Mouse (Mus musculus) B cell, adult 2 months (primary cell): ENCODE data around the gene Map2k2.

Experiments
- DNase-seq, 2 experiments: peaks; one replicate each; pipeline ENCODE4 v3.0.0; 2022

The Map2k2 gene

DNA sequence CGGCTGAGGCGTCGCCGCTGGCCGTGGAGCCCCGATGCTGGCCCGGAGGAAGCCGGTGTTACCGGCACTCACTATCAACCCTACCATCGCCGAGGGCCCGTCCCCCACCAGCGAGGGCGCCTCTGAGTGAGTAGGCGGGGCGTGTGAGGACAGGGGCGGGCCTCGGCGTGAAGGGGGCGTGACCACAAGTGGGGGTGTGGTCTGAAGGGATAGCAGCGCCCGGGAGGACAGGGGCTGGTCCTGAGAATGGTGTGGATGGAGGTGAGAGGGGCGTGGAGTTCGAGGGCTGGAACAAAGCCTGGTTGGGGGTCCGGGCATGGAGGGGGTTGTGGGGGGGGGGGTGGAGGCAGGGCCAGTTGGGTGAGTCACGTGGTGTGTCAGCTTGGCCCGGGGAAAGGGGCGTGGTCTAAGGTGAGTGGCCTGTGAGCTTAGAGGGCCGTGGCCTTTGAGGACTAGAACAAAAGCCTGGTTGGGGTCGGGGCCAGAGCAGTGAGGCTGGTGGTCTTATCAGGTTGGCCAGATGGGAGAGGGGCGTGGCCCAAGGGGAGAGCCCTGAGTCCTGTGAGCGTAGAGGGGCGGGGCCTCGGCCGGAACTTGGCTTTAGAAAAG lies 502 bp downstream of the Map2k2 start:
- peak; percentile 95 for DNase-seq

DNA sequence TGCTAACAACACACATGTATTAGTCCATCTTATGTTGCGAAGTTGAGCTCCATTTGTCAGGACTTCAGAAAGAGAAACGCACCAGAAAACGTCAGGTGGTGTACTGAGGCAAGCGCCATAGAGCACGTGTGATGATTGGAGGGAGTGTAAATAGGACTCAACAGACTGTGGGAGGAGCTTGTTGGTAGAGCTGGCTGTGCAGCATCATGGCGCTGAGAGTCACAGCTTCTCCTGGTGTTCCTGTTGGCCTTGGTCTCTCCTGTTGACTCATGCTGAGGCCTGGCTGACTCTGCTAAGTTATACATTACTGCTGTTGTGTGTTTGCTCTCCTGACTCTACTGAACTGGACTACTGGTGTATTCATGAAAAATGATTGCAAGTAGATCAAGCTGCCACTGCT lies 7.2 kb downstream of the Map2k2 start:
- no peak for DNase-seq

DNA sequence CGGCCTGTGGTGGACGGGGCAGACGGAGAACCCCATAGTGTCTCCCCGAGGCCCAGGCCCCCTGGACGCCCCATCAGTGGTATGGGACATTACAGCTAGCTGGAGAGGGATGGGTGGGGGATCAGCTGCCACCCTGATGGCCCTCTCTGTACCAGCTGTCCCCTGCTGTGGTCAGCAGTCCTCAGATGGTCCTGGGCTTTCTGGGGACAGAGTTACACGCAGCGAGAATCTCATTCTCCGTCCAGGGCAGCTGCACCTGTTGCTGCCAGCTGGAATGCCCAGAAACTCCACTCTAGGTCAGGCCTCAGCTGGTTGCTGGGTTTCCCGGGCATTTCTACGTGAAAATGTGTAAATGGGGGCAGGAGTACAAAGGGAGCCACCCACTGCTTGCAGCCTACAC lies 13.9 kb downstream of the Map2k2 start:
- no peak for DNase-seq

DNA sequence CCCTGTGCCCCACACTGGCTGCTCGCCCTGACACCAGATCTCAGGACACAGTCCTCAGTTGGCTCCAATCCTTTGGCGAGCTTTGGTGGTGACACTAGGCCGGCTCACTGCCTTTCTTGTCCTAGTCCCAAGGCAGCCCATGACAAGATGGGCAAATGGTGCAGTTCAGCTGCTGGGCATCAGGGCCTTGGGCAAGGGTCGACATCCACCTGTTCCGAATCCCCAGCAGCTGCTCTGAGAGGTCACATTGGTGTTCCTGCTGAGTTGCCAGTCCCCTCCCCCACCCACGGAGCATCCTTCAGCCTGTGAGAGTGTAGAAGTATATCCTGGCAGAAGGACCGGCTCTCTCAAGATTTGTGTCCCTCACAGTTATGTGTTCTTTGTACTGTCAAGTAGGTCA lies 14.9 kb downstream of the Map2k2 start:
- DNase-seq, result no peak

GRCm38 (mm10) chr10:81122889-81123288 lies 17.2 kb downstream of the Map2k2 start:
- no peak for DNase-seq

GRCm38 (mm10) chr10:81123500-81123899 lies 17.8 kb downstream of the Map2k2 start:
- no peak for DNase-seq

DNA sequence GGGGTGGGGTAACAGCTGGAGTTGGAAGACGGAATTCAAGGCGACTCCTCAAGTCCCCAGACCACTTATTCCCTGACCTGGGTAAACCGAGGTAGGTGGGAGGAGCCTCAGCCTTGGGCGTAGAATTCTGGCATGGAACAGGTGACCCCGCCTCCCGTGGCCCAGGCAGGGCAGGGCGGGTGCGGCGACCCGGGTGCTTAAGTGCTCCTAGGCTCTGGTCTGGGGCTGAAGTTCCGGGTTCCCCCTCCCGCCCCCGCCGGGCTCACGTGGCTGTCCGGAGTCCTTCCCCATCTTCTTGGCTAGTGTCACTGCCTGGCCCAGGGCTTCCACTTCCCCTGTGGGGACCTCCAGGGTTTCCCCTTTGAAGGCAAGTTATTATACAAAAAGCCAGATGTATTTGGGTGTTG lies 28.5 kb downstream of the Map2k2 start:
- peak; percentile 93 to 95 for DNase-seq

GRCm38 (mm10) chr10:81134966-81135681 lies 29.4 kb downstream of the Map2k2 start, which contains the start of gene Zbtb7a:
TSS of gene Zbtb7a (plus strand) at chr10:81135220.
- DNase-seq, result peak; percentile 28 to 37

DNA sequence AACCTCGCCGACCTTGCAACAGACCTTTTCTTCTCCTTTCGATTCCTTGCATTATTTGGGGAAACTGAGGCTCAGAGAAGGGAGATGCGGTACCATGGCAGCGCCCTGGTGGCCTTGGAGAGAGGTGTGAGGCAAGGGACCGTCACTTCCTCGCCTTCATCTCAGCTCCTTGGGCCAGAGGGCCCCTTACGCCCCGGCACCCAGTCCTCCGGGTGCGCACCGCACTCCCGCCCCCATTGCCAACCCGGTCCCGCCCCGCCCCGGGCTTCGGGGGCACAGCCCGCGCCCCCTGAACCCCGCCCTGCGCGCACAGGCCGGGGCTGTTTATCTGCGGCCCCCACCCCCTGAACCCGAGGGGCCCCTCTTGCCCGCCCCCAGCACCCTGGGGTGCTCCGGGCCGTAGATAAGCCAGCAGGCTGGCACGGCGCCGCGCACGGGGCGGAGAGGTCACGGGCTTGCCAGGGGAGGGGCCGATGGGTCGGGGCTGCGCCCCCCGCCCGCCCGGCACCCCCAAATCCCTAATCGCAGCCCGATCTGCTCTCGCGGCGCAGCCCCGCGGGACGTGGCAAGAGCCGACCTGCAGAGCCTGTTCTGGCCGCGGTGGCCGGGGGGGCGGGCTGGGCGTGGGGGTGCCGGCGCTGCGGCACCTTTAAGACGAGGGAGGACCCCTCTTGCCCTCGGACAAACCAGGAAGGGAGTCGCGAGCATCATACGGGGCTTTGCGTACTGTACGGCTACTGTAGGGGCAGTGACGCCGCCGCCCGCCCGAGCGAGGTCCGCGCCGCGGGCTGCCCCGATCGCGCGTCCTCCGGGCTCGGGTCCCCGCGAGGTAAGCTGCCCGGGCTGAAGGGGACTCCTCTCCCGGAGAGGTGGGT lies 30.4 kb downstream of the Map2k2 start:
- DNase-seq, result peak; percentile 58 to 65

DNA sequence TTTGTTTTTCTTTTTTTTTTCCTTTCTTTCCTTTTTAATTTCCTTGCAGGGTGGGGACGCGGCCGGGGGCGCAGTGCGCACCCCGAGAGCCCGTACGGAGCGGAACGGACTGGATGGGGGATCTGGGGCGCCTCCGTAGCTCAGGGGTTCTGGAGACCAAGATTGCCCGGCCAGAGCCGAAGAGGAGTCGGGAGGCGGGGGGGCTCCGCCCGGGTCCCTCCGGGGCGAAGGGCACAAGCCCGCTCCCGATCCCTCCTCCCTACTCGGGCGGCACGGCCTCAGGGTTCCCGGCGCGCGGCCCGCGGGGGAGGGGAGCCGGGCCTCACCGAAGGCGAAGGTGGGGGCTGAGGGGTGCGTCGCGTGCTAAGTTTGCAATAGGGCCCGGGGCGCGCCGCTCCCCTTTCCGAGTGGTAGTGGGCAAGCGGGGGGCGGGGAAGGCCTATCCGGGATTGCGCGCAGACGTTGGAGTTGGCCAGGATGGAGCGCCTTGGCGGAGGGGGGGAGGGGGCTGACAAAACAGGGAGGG lies 31.1 kb downstream of the Map2k2 start:
- DNase-seq, result peak; percentile 77 to 83

DNA sequence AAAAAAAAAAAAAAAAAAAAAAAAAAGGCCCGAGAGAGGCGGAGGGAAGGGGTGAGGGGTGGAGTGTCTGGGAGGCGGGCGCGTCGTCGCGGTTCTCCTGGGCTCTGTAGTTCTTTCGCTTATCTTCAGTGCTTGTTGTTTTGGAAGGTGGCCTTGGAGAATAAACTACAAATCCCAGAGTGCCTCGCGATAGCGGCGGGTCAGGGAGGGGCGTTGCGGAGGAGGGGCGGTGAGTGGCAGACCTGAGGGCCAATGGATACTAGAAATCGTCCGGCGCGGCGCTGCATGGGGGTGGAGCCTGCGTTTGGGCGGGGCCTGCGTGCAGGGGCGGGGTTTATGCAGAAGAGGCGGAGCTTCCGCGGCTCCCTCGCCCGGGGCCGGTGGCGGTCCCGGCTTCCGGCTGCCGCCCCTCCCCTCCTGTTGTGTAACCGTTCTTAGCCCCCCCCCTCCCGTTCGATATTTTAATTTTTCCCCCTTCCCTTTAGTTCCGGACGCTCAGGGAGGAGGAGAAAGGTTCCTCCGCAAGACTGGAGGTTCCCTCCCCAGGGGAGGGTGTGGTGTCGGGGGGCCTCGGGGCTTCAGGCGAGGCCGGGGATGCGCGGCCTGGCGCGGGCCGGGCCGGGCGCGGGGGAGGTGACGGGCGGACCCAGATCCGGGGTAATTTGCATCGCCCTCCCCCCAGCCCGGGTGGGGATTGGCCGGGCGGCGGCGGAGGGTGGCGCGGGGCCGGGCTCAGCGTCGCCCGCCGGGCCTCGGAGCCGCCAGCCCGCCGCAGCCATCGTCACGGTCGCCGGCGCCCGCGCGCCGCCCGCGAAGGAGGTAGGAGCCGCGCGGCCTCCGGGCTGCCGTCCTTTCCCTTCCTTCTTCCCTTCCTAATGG lies 31.8 kb downstream of the Map2k2 start:
- DNase-seq, result peak; percentile 100

DNA sequence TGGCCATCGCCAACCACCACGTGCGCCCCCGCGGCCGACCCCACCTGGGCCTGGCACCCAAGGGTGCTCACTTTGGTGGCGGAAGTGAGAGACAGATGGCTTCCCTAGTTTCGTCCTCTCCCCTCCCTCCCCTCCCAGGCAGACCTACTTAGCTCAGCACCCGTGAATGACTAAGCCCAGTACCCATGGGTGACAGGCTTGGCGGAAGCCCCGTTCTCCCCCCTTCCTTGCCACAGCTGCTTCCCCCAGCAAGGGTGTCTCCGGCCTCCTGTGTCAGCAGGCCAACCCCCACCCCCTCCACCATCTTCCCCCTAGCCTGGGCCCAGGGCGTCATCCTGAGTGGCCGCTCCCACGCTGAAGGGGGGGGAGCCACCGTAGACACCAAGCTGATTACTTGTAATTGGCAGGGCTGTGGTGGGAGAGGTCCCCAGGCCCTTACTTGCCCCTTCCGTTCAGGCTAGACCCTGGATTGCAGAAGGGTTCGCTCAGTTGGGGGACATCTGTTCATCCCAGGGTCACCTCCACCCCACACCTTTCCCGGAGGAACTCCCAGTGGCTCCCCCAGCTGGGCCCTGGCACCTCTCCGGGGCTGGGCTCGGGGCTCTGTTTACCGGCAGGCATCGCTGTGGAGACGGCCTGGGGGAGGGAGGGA lies 32.5 kb downstream of the Map2k2 start:
- DNase-seq, result peak; percentile 86

DNA sequence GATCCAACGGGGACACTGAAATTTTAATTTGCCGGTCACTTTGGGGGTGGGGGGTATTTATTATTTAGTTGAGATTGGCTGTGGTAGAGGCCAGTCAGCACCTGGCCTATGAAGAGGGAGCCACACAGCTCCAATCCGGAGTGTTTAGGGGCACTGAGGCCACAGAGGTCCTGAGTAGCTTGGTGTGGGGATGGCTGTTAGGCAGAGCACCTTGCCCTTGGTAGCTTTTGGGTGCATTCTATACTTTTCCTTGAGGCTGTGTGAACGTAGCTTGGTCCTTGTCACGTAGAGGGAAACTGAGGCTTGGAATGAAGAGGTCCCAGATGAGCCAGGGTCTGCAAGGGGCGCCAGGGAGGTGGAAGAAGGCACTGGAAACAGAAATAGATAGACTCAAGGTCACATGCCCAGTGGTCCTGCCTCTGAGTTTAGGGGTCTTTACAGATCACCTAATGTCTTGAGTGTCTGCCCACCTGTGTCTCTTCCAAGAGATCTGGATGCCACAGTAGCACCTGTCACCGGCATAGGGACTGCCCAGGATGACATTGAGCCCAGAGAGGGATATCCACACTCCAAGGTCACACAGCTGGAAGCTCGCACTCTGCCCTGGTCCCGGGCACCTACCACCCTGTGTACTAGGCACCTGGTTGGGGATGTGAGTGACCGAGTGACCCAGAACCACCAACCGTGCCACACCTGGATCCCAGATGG lies 33.3 kb downstream of the Map2k2 start:
- DNase-seq, result no peak

DNA sequence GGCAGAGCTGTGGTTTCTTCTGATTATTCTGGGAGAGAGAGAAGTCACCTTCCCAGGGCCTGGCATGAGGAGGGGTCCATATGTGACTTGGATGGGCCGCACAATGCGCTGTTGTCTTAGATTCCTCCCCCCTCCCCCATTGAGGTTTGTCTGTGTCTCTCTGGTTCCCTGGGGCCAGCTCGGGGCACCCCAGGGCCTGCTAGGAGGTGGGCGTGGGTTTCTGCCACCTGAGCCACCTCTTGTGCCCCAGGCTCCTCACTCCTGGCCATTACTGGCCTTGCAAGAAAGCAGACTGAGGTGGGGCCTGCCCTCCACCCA lies 33.8 kb downstream of the Map2k2 start:
- DNase-seq, result no peak

DNA sequence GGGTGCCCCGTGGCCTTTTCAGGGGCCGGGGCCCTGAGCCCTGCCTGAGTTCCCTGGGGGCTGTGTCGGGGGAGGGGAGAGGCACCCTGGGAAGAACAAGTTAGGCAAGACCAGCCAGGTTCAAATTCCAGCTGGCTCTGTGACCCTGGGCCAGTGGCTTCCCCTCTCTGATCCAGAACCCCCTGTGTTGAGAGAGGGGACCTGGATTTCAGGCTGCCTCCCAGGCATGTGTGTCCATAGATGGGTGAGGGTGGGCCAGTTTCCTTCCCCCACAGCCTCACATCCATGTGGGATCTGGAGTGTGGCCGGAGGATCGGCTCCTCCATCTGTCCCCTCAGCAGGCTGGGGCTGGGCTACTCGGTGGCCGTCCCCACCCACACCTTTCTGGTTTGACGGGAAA lies 34.3 kb downstream of the Map2k2 start:
- DNase-seq, result no peak

- no peak for DNase-seq
These were observed 35.2 kb downstream of the Map2k2 start for GRCm38 (mm10) chr10:81140717-81141454.

DNA sequence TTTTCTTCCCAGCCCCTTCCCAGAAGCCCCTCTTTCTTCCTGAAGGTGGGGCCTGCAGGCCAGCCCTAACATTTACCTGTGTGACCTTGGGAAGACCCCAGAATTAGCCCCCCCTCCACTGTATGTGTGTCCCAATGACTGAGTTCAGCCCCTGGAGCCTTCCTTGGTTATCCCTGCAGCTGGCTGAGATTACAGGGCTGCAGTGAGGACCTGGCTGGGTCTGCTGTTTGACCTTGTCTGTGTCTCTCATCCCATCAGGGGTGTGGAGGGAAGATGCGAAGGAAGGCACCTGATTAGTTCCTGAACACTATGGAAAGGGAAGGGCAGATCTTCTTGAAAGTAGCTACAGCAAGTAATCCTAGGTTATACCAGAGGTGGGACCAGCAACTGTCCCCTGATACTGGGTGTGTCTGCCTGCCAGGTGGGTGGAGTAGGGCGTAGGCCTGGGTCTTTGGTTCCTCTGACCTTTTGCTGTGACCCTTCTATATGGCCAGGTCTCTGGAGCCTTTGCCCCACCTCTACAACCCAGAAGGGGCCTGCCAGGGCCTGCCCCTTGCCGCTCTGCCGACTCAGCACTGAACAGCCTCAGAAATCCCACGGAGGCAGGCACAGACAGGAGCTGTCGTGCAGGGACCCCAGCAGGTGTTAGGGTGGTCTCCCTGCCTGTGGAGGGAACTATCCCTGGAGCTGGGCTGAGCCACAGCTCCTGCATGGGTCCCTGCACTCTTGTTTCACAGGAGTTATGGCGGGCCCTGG lies 35.9 kb downstream of the Map2k2 start:
- no peak for DNase-seq

- no peak for DNase-seq
These were observed 36.9 kb downstream of the Map2k2 start for GRCm38 (mm10) chr10:81142551-81142981.

DNA sequence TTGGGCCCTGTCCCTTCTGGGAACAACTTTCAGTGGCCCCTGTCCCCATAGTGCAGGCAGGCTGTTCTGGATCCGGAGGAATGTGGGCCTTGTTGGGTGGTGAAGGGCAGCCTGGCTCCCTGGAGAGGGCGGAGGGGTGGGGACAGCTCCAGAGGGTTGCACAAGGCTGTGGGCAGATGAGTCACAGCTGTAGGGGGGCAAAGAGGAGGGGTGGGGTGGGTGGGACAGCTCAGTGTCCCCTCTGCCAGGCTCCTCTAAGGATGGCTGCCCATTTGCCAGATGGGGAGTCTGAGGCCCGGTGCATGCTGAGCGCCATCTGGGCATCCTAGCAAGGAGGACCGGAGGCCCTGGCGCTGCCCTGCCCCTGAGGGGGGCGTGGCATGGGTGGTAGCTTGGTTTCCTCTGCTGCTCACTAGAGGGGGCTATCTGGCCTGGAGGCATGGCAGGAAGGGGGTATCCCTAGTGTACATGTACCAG lies 37.5 kb downstream of the Map2k2 start:
- no peak for DNase-seq
